Mouse (Mus musculus) C3H10T1/2 (cell line): ENCODE data around the gene Ran. TPM values are rescaled to one million over a fixed set of nuclear protein-coding genes. Genes with fewer than 3 reads are reported as not detected.

Experiments used
- polyA plus RNA-seq, 2 experiments: library from polyadenylated mRNA; unstranded; fragments of >200 nt; fragmentation: generic; extraction: Trizol; gene quantifications; one replicate each; pipeline ENCODE4 v1.2.1; 2012; ENCODE audit warnings: missing spikeins in 2 of 2

The Ran gene
- 100 to 1,000 TPM; 214 to 311 TPM for polyA plus RNA-seq

GRCm38 (mm10) chr5:129019497-129020299 is at the start of gene Ran:
Ran (plus strand) TSS chr5:129020069.

DNA sequence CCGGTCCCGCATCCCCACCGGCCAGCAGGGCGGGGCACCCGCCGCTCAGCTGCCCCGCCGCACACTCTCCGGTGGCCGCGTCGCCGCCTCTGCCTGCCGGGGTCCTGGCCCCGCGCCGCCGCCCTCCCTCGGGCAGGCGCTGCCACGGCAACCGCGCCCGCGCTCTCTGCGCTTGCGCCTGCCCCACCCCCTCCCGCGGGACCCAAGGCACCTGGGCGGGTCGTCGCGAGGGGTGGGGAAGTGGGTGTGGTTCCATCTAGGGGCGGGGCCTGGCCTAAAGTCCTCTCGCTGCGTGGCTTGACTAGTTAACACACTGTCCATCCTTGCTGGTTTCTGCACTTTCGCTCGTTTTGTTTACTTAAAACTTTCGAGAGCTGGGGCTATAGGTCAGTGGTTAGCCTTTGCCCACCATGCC is 11.4 kb upstream of the Ran start, which contains the start of gene Stx2:
TSS of gene Stx2 (minus strand) at position 163 of the 415 bp plus-strand sequence.

Other genes starting within 250 kb of the Ran start
- gene Rimbp2, start 66.6 kb upstream of the Ran start, polyA plus RNA-seq: not detected
- gene Stx2, start 11.5 kb upstream of the Ran start, polyA plus RNA-seq: 10 to 100 TPM in 1 of 2 experiments, 1 to 10 TPM in 1; 5.9 to 31.1 TPM
- gene Adgrd1, start 76.7 kb downstream of the Ran start, polyA plus RNA-seq: not detected